Mouse (Mus musculus): Measurements from ENCODE around the gene Capn15. TPM values are rescaled to one million over a fixed set of nuclear protein-coding genes. Genes with fewer than 3 reads are reported as not detected.

The Capn15 gene
- total RNA-seq (2017), result 9.2 and 10.2 TPM in 2 replicates

DNA sequence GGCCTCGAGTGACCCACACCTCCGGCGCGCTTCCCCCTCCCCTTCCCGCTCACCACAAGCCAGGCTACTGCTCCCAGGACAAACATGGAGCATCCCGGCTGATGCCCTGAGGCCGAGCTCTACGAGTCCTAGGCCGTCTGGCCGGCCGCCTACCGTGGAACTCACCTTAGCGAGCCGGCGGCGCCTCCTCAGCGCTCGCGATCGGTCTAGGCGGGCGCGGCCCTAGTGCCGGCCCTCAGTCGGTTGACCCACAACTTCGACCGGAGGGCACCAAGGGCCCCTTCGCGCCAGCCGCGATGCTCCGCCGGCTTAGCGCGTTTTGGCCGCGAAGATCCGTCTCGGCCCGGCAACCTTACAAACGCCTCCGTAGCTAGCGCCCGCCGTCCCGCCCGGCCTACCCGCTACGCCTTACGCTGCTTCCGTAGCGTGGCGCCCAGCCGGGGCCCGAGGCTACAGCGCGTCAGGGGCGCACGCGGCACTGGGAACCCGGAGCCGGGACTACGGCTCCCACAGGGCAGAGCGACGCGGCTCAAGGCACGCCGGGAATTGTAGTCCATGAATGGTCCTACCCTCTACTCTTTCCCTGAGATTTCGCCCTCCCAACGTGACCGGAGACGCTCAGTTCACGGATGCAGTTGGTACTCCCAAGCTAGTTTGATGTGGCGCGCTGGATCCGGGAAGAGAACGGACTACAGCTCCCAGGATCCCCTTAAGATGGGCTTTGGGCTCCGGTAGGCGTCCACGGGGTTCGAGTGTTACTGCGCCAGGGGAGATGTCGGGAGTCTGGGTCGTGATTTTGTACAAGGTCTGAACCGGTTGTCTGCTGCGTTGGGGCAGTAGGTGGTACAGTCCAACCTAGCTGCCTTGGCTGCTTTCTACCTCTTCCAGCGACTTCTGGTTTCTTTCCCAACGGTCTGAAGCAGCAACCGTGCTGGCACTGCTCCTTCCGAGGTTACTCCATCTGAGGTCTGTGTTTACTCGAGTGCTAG, at the start of gene Capn15:
Gene Capn15 (minus strand): TSS at position 491 of the 989 bp plus-strand sequence.
- peak; percentile 93 for ATAC-seq (ENCODE audit: extremely low read depth, insufficient number of reproducible peaks, low FRiP score, poor library complexity, severe bottlenecking)

DNA sequence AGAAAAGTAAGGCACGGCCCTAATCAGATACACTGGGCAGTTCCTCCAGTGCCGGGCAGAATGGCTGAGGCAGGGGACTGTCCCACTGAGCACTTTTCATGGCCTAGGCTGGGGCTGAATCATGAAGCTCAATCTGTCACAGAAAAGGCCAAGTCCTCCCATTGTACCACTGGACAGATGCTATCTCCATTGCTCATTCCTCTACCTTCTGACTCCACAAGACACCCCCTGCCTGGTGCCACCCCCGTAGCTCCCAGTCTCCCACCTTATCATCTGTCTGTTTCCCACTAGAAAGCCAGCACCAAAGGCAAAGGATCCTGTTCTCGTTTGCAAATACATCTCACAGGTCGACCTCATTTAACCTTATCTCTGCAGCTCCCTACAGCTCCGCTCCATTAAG, 46.4 kb upstream of the Capn15 start:
- no peak for ATAC-seq (ENCODE audit: extremely low read depth, insufficient number of reproducible peaks, low FRiP score, poor library complexity, severe bottlenecking)

DNA sequence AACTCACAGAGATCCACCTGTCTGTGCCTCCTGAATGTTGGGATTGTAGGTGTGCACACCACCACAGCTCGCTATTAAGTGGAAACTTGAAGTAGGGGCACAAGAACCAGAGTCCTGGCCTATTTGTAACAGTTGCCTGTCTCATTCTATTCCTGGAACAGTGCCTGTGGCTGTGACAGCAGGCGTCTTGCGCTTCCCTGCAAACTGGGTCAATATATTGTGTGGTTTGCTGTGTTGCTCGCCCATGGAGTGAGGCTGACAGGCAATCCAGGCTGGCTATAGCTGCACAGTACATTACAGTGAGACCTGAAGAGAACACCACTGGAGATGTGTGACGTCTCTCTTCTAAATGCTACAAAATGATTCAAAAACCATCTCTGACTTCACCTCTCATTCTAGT, 46.0 kb upstream of the Capn15 start:
- no peak for ATAC-seq (ENCODE audit: extremely low read depth, insufficient number of reproducible peaks, low FRiP score, poor library complexity, severe bottlenecking)

- ATAC-seq (ENCODE audit: extremely low read depth, insufficient number of reproducible peaks, low FRiP score, poor library complexity, severe bottlenecking), result no peak
Measured at GRCm38 (mm10) chr17:26028261-26028660, 42.7 kb upstream of the Capn15 start.

DNA sequence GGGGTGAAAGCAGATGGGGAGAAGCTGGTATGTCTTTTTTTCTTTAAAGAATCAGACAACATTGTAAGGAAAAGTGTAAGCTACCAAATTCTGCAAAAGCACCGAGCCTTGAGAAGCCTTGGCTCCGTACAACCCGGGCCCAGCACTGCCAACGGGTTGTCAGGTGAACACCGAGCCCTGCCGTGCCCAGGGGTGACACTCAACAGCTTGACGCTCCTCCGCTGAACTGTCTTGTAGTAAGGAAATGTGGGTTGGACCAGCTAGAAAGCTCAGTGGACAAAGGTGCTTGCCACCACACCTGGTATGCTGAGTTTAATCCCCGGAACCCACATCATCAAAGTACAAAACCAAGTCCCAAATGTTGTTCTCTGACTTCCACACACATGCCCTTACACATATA, 39.1 kb upstream of the Capn15 start:
- no peak for ATAC-seq (ENCODE audit: extremely low read depth, insufficient number of reproducible peaks, low FRiP score, poor library complexity, severe bottlenecking)

- no peak for ATAC-seq (ENCODE audit: extremely low read depth, insufficient number of reproducible peaks, low FRiP score, poor library complexity, severe bottlenecking)
Measured at GRCm38 (mm10) chr17:26023966-26024365, 38.4 kb upstream of the Capn15 start.

DNA sequence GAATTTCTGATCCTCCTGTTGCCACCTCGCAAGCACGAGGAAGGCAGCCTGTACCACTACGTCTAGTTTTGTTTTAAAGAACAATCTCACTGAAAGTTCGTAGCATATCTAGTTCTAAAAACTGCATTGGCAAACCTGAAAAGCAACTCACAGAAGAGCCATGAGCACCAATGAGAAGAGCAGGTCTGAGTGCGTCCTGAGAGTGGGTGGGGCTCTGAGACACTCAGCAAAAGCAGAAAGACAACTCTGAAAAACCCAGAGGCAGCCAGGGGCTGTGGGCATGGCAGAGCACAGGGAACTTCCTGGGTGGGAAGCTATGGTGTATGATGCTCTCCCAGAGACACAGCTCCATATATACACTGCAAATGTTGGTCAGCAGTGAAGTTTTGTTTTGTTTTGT, 37.6 kb upstream of the Capn15 start:
- ATAC-seq (ENCODE audit: extremely low read depth, insufficient number of reproducible peaks, low FRiP score, poor library complexity, severe bottlenecking), result no peak

- no peak for ATAC-seq (ENCODE audit: extremely low read depth, insufficient number of reproducible peaks, low FRiP score, poor library complexity, severe bottlenecking)
Measured at GRCm38 (mm10) chr17:26021728-26022341, 36.2 kb upstream of the Capn15 start.

GRCm38 (mm10) chr17:26020848-26021347, 35.3 kb upstream of the Capn15 start:
- no peak for ATAC-seq (ENCODE audit: extremely low read depth, insufficient number of reproducible peaks, low FRiP score, poor library complexity, severe bottlenecking)

- no peak for ATAC-seq (ENCODE audit: extremely low read depth, insufficient number of reproducible peaks, low FRiP score, poor library complexity, severe bottlenecking)
Measured at GRCm38 (mm10) chr17:26018388-26018787, 32.8 kb upstream of the Capn15 start.

DNA sequence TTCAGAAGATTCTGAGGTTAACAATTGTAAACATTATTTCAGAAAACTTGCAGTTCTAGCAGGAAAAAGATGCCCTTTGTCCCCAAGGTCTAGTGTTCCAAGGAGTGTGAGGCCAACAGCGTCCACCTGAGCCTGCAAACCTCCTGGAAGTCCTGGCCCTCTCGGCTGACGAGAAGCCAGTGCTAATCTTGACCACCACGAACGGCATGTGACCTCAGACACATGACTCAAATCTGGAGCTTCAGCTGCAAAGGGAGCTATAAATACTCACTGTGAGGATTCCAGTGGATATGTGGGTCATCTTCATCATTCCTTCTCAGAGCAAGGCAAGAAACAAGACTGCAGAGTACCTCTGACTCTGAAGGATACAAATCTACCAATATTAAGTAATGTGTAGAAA, 32.4 kb upstream of the Capn15 start:
- no peak for ATAC-seq (ENCODE audit: extremely low read depth, insufficient number of reproducible peaks, low FRiP score, poor library complexity, severe bottlenecking)

- ATAC-seq (ENCODE audit: extremely low read depth, insufficient number of reproducible peaks, low FRiP score, poor library complexity, severe bottlenecking), result no peak
Measured at GRCm38 (mm10) chr17:26017021-26017420, 31.4 kb upstream of the Capn15 start.

- ATAC-seq (ENCODE audit: extremely low read depth, insufficient number of reproducible peaks, low FRiP score, poor library complexity, severe bottlenecking), result no peak
Measured at GRCm38 (mm10) chr17:26013711-26014110, 28.1 kb upstream of the Capn15 start.

GRCm38 (mm10) chr17:26011841-26012460, 26.4 kb upstream of the Capn15 start:
- peak; percentile 73 for ATAC-seq (ENCODE audit: extremely low read depth, insufficient number of reproducible peaks, low FRiP score, poor library complexity, severe bottlenecking)

DNA sequence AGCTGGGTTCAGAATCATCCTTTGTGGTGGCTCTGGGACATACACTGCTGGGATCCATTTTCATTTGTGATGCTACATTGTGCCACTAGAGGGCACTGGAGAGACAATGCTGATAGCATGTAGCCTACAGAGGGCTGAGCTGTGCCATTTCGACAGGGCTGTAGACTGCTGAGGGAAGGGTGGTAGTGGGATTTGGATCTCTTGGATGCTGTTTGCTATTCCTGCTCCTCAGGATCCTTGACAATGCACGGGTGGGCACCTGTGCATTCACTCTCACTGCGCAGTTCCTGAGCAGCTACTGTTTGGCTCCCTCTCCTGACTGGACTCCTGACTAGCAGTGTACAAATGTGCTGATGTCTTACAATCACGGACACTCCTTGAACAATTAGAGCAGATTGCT, 23.9 kb upstream of the Capn15 start:
- peak; percentile 58 for ATAC-seq (ENCODE audit: extremely low read depth, insufficient number of reproducible peaks, low FRiP score, poor library complexity, severe bottlenecking)

GRCm38 (mm10) chr17:26008787-26009186, 23.2 kb upstream of the Capn15 start:
- no peak for ATAC-seq (ENCODE audit: extremely low read depth, insufficient number of reproducible peaks, low FRiP score, poor library complexity, severe bottlenecking)

DNA sequence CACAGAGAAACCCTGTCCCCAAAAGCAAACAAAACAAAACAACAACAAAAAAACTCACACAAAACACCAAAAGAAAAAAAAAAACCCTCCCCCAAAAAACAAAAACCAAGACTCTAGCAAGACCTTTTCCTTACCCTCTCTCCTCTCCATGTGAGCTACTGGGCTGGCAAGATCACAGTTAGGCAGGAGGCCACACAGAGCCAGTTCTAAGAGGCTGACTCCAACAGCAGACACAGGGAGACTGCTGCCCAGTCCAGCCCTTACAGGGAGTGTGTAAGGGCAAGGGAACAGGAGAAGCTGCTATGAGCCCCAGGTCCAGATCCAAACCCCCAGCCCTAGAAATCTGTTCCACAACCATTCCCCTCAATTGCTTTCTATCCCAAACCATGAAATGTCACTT, 22.7 kb upstream of the Capn15 start:
- ATAC-seq (ENCODE audit: extremely low read depth, insufficient number of reproducible peaks, low FRiP score, poor library complexity, severe bottlenecking), result no peak

DNA sequence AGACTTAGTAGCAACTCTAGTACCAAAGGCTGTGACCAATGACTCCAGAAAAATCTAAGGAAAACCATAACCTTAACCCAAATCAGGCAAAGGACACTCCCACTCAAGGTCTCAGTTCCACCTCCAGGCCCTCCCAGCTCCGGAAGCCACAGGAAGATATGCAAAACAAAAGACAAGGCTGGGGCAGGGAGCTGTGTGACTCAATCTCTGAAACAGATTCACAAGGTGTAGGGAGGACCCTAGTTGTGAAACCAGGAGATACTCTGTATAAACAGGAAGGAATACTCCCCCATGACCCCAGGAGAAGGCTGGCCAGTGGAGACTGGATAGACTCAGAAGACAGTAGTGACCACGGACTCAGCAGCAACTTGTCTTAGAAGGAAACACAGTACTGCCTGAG, 22.1 kb upstream of the Capn15 start:
- ATAC-seq (ENCODE audit: extremely low read depth, insufficient number of reproducible peaks, low FRiP score, poor library complexity, severe bottlenecking), result no peak

GRCm38 (mm10) chr17:26005731-26006450, 20.3 kb upstream of the Capn15 start:
- no peak for ATAC-seq (ENCODE audit: extremely low read depth, insufficient number of reproducible peaks, low FRiP score, poor library complexity, severe bottlenecking)
